Mouse (Mus musculus): ENCODE measurements around the gene Plcd4.
A peak's percentile ranks its signal among the peaks of the same experiment; 100 is the strongest.

Gene Plcd4

DNA sequence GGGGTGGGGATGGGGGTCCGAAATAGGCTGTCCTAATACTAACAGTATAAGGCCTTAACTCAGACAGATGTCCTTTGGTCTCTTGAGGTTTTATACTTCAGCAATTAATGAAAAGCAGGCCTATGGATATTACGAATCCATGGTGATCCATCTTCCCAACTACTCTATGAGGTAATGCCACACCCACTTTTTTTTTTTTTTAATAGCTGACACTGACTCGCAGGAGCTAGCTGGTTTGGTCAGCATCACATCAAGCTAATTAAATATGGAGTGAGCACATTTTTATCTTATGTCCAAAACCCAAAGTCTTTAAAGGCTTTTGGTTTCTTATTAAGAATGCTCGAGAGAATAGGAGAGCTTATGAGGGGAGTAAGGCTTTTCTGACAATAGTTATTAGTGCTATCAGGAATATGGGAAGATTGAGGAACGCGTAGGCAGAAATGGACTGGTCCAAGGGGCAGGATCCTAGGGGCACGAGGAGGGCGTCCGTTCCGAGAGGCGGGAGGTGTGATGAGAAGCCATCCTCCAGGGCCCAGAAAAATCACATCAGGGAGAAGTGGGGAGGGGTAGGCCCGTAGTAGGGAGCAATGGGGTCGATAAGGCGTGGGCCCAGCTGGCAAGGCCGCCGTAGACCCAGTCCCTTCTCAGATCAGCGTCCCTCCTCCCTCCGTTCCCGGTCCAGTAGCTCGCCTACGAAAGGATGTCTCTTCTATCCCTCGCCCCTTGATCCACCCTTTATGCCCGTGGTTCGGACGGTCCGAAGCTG lies 58.0 kb downstream of the Plcd4 start:
- DNase-seq = no peak

DNA sequence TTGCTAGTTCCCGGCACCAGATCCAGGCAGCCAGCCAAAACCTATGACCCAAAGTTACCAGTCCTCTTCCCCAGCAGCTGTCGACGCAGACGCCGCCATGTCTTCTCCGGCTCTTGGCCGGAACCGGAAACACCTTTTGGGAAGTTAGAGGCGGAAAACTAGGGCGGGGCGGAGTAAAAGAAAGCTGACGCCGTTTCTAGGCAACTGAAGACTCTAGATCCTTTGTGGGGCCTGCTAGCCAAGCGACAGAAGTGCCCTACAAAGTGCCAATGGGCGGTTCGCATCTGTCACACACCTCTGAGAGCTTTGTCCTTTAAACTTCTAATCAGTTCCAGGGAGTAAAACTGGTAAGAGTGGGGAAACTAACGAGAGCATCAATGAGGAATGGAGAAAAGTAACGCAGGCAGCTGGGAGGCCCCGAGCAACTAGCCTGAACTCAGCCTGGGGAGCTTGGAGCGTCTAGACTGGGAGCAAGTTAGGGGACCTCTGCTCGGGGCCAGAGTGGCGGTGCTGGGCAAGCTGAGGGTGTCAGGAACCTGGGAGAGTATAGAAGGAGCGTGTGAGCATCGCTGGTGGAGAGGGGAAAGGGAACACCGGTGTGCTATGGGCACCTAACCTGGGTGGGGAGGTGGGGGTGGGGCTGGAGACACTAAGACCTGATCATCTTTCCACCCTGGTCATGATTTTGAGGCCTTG lies 58.7 kb downstream of the Plcd4 start, which contains the start of the genes Rnf25 and Stk36:
Gene Rnf25 (minus strand): TSS at position 131 of the 696 bp plus-strand sequence.
Gene Stk36 (plus strand): TSS at position 179 of the 696 bp plus-strand sequence.
- DNase-seq = peak; percentile 86 to 90

Measured in kidney, postnatal 4 days (tissue).